Mouse (Mus musculus): ENCODE measurements at regions not wholly inside any gene's neighbourhood (a gene's known extent, or its start where the extent isn't known, plus 50 kb on each side); places are given as distances from the start of the nearest gene placed in this dataset.

DNA sequence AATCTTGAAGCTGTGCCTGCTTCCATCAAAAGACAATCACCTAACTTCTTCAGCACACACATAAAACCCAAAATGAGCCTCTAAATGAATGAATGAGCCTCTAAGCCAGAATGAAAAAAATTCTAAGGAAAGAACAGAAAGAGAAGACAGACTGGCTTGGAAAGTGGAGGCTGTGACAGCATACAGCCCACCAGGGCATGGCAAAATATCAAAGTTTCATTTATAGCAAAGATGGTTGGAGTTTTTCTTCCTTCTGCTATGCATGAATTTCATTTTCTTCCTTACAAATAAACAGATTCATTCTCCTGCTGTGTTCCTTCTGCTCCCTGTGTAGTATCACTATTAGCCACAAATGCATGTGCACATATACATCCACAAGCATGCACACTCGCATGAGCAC is 247.7 kb upstream of the Spred2 start:
- no peak overlapping the region for H3K4me2 ChIP-seq
- 96% methylated on average over 1 of the region's 1 CpGs for WGBS
- no peaks in the 10 kb centered on the region for H3K36me3 ChIP-seq (ENCODE audit: poor library complexity, severe bottlenecking)
- no peak overlapping the region for H3K9ac ChIP-seq
- no peak overlapping the region for H3K4me3 ChIP-seq
- no peaks in the 10 kb centered on the region for H3K9me3 ChIP-seq (replicated peaks)
- no peaks in the 10 kb centered on the region for H3K27me3 ChIP-seq
- ATAC-seq: peak; percentile 41; the same call in 1 of the 2 replicates
- H3K4me1 ChIP-seq: peaks cover 11% of the 10 kb centered on the region
- no peak overlapping the region for H3K27ac ChIP-seq

DNA sequence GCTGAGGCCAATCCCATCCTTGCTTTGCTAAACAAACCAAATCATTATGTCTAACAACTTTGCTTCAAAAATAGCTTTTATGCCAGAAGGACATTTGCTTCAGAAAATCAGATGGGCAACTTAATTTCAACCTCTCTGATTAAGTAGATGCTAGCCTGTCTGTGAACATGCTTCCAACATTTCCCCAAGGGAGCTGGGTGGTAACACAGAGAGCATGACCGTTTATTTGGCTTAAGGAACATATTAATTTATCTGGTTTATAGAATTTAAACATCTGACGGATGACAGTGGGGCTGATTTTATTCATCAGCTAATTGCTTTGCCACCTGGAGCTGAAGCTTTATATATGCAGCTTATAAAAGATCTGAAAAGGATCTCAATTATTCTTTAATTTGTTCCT is 245.1 kb upstream of the Spred2 start:
- Histone ChIP-seq H3K4me3 (no peak overlapping the region), H3K4me2 (no peak overlapping the region), H3K27me3 (no peaks in the 10 kb centered on the region), H3K4me1 (peaks cover 11% of the 10 kb centered on the region), H3K36me3 (ENCODE audit: poor library complexity, severe bottlenecking) (no peaks in the 10 kb centered on the region), H3K9ac (no peak overlapping the region), H3K9me3 (replicated peaks) (no peaks in the 10 kb centered on the region), H3K27ac (no peak overlapping the region)
- ATAC-seq: no peak
- WGBS: 41% methylated on average over 2 of the region's 2 CpGs

DNA sequence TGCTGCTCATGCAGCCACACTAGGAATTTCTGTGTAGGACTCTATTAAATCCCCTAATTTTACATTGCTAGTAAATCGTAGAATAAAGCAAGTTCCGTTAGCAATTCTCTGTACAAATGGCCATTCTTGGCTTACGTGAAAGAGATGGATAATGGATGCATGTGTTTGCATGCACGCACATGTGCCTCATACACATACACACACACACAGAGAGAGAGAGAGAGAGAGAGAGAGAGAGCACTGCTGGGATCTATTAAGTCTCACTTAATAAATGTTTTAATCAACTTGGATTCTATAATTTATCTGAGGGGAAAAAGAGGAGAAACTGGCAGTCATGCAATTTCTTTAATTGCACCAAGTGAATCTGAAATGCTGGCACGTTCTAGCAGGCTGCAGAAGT is 244.5 kb upstream of the Spred2 start:
- Histone ChIP-seq H3K36me3 (ENCODE audit: poor library complexity, severe bottlenecking) (no peaks in the 10 kb centered on the region), H3K9ac (no peak overlapping the region), H3K27ac (no peak overlapping the region), H3K4me3 (no peak overlapping the region), H3K27me3 (no peaks in the 10 kb centered on the region), H3K4me1 (peaks cover 11% of the 10 kb centered on the region), H3K9me3 (replicated peaks) (peaks cover 1% of the 10 kb centered on the region; the same call in 1 of the 2 replicates), H3K4me2 (no peak overlapping the region)
- 66% methylated on average over 5 of the region's 5 CpGs for WGBS
- ATAC-seq: no peak

DNA sequence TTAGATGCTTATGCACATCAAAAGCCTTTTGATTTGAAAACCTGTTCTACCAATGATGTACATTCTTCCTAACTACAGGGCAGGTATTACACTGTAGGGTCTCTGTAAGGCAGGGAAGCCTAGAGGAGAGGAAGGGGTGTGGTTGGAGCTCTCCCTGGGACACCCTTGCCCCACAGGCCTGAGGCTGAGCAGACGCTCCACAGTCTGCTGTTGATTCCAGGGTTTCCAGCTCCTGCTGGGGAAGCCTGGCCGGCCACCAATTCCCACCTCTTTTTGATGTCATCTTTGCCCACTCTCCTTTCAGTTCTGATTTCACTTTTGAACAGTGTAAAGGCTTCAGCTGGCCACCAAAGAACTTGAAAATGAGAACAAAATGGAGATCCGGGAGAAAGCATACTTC is 223.0 kb upstream of the Spred2 start:
- H3K4me2 ChIP-seq: no peak overlapping the region
- ATAC-seq: no peak
- WGBS: 71% methylated on average over 3 of the region's 3 CpGs
- peaks cover 6% of the 10 kb centered on the region; the same call in 1 of the 2 replicates for H3K4me1 ChIP-seq
- H3K9ac ChIP-seq: no peak overlapping the region
- H3K9me3 ChIP-seq (replicated peaks): no peaks in the 10 kb centered on the region
- H3K27ac ChIP-seq: no peak overlapping the region
- H3K27me3 ChIP-seq: no peaks in the 10 kb centered on the region
- H3K36me3 ChIP-seq (ENCODE audit: poor library complexity, severe bottlenecking): no peaks in the 10 kb centered on the region
- H3K4me3 ChIP-seq: no peak overlapping the region

DNA sequence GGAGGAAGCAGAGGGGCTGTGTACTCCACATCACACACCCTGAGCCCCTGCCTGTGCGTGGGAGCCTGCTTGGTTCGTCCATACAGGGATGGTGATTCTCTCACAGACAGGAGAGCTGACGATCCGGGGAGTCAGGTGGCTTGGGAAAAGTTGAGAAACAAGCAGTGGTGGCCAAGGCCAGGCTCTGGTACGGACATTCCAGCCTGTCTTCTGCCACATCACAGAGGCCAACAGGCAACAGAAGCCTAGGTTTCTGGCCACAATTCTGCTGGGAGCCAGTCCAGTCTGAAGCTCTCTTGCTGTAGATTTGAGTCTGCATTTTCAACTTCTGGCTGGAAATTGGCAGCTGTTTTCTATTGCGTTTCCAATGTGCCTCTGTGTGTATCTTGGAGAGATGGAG is 215.4 kb upstream of the Spred2 start:
- no peaks in the 10 kb centered on the region for H3K36me3 ChIP-seq (ENCODE audit: poor library complexity, severe bottlenecking)
- peaks cover 2% of the 10 kb centered on the region; the same call in 1 of the 2 replicates for H3K4me1 ChIP-seq
- H3K9me3 ChIP-seq (replicated peaks): no peaks in the 10 kb centered on the region
- H3K9ac ChIP-seq: no peak overlapping the region
- no peak overlapping the region for H3K27ac ChIP-seq
- no peaks in the 10 kb centered on the region for H3K27me3 ChIP-seq
- H3K4me2 ChIP-seq: no peak overlapping the region
- H3K4me3 ChIP-seq: no peak overlapping the region
- ATAC-seq: no peak
- WGBS: 89% methylated on average over 6 of the region's 6 CpGs

DNA sequence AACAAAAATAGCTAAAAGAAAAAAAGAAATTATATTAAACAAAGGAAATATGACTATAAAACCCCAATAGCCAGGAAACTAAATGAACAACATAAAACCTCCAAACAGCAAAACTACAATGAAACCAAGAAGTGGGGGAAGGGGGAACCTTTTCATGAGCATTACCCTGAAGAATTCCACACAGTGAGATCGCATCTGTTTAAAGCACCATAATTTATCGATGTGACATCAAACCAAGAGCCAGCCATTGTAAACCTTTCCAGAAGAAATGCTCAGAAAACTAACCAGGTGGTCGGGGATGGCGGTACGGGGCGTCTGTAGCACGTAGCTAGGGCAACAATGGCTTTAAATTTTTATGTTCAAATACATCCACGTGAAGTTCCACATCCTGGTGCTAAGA is 214.8 kb upstream of the Spred2 start:
- WGBS: 93% methylated on average over 8 of the region's 8 CpGs

DNA sequence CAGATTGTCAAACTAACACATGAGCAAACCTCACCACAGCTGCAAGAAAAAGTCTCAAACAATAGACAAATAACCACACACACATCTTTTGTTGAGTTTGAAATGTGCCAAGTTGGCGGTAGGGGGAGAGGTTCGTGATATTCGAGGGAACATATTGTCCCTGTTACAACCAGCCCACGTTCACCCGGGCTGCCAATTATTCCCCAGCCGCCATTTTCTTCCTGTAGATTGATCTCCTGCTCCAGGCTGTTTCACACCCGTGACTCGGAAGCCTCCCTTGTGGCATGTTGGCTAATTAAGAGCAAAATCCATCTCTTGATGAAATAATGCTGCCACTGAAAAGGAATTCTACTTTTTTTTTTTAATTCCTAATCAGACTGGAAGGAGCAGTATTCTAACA is 211.1 kb upstream of the Spred2 start:
- peak overlapping the region; percentile 48; the same call in 1 of the 2 replicates for H3K4me2 ChIP-seq
- H3K9ac ChIP-seq: no peak overlapping the region
- H3K27me3 ChIP-seq: no peaks in the 10 kb centered on the region
- no peak overlapping the region for H3K27ac ChIP-seq
- H3K36me3 ChIP-seq (ENCODE audit: poor library complexity, severe bottlenecking): no peaks in the 10 kb centered on the region
- peak; percentile 76 for ATAC-seq
- H3K9me3 ChIP-seq (replicated peaks): no peaks in the 10 kb centered on the region
- H3K4me1 ChIP-seq: peaks cover 4% of the 10 kb centered on the region; the same call in 1 of the 2 replicates
- H3K4me3 ChIP-seq: 0 out of 2 replicates have a peak overlapping the region, but pooled peaks have one; percentile 12
- WGBS: 37% methylated on average over 8 of the region's 8 CpGs

More for the DNA sequence above, 214.8 kb upstream of the Spred2 start:
- Histone ChIP-seq H3K27me3 (no peaks in the 10 kb centered on the region), H3K4me1 (peaks cover 4% of the 10 kb centered on the region; the same call in 1 of the 2 replicates), H3K27ac (no peak overlapping the region), H3K9me3 (replicated peaks) (no peaks in the 10 kb centered on the region), H3K9ac (no peak overlapping the region), H3K4me2 (no peak overlapping the region), H3K4me3 (no peak overlapping the region), H3K36me3 (ENCODE audit: poor library complexity, severe bottlenecking) (no peaks in the 10 kb centered on the region)
- no peak for ATAC-seq

DNA sequence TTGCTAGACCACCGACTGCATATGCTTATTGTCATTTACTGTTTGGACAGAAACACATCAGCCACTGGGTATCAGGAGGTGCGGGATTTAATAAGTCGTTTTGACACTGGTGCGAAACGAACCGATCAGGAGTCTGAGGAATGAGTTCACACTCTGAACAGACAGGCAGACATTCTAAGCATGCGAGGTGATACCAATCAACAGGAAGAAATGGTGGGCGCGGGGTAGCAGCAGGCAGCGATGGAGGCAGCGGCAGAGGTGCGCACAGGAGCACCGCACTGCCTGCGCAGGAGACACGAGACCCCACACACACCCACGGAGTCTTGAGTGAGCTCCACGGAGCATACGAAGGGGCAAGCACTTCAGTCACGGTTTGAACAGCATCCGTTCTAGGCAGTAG is 210.6 kb upstream of the Spred2 start:
- WGBS: 53% methylated on average over 20 of the region's 20 CpGs
- peak overlapping the region; percentile 25; the same call in 1 of the 2 replicates for H3K27ac ChIP-seq
- H3K9ac ChIP-seq: no peak overlapping the region

DNA sequence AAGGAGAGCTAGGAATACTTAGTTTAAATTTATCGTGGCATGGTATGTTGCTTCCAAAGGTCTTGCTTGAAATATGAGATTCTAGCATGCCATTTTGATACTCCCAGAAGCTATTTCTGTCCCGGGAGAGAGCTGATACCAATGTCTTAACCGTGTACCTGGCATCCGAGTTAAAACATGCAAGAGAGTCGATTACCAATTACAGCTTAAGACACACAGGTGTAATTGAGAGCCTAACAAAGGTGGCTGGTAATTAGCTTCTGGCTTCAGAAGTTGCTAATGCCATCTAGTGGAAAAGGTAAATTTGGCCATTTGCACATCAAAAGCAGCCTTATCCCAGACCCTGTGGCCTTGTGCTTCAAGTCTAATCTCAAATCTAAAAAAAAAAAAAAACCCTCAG is 210.0 kb upstream of the Spred2 start:
- Histone ChIP-seq H3K27ac (no peak overlapping the region), H3K36me3 (ENCODE audit: poor library complexity, severe bottlenecking) (no peaks in the 10 kb centered on the region), H3K9me3 (replicated peaks) (no peaks in the 10 kb centered on the region), H3K4me2 (peak overlapping the region; percentile 48), H3K4me3 (no peak overlapping the region), H3K4me1 (peaks cover 4% of the 10 kb centered on the region; the same call in 1 of the 2 replicates), H3K9ac (no peak overlapping the region), H3K27me3 (no peaks in the 10 kb centered on the region)
- 40% methylated on average over 5 of the region's 5 CpGs for WGBS
- ATAC-seq: no peak

More for the DNA sequence above, 210.6 kb upstream of the Spred2 start:
- Histone ChIP-seq H3K4me1 (peaks cover 4% of the 10 kb centered on the region; the same call in 1 of the 2 replicates), H3K9me3 (replicated peaks) (no peaks in the 10 kb centered on the region), H3K4me2 (peak overlapping the region; percentile 48), H3K4me3 (0 out of 2 replicates have a peak overlapping the region, but pooled peaks have one; percentile 12), H3K36me3 (ENCODE audit: poor library complexity, severe bottlenecking) (no peaks in the 10 kb centered on the region), H3K27me3 (no peaks in the 10 kb centered on the region)
- peak; percentile 78 for ATAC-seq

DNA sequence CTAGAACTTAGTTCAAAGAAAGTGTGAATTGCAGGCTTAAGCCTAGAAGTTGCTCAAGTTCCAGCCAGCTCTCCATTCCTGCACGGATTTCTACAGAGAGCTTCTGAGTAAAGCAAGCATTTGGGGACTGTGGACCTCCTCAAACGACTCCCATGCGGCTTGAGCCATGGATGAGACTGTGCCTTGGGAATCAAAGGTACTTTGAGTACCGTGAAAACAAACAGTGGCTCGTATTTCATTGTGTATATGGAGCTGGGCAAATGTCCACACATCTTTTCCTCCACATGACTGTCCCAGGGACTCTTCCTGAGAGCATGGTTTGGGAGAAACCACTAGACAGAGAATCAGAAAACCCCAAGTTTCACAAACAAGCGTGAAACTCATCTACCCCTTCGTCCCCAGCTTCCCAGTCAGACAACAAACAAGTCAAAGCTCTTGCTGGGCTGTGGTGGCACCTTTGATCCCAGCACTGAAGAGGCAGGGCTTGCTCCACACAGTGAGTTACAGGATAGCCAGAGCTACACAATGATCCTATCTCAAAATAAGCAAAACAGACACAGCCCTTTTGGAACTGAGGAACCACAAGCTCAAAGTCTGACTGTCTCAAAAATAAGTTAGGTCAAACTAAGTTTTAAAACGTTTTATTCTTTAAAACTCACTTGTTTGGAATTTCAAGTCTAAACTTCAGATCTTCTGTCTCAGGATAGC is 209.1 kb upstream of the Spred2 start:
- 53% methylated on average over 8 of the region's 8 CpGs for WGBS
- H3K9ac ChIP-seq: no peak overlapping the region
- H3K4me3 ChIP-seq: no peak overlapping the region
- H3K27ac ChIP-seq: no peak overlapping the region
- H3K9me3 ChIP-seq (replicated peaks): no peaks in the 10 kb centered on the region
- ATAC-seq: no peak
- H3K4me1 ChIP-seq: peaks cover 4% of the 10 kb centered on the region; the same call in 1 of the 2 replicates
- H3K36me3 ChIP-seq (ENCODE audit: poor library complexity, severe bottlenecking): no peaks in the 10 kb centered on the region
- H3K27me3 ChIP-seq: no peaks in the 10 kb centered on the region
- no peak overlapping the region for H3K4me2 ChIP-seq

DNA sequence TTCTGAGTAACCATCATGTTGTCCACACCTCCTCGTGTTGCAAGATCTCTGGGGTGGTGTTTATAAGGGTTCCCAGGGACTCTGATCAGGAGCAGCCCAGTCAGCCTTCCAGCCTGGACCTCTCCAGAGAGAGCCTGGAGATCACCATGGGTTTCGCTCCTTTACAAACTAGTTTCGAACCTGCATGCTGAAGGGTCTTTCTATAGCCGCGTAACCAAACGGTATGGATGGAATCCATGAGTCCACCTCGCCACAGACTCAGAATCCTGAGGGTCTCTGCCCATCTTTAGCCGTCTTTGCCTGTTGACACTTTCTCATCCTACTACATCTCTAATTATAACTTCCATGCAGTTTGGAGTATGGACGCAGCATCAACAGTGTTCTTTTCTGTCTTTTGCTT is 206.0 kb upstream of the Spred2 start:
- no peak for ATAC-seq
- H3K4me3 ChIP-seq: no peak overlapping the region
- no peak overlapping the region for H3K4me2 ChIP-seq
- no peak overlapping the region for H3K9ac ChIP-seq
- H3K27me3 ChIP-seq: no peaks in the 10 kb centered on the region
- no peak overlapping the region for H3K27ac ChIP-seq
- 95% methylated on average over 9 of the region's 9 CpGs for WGBS
- H3K4me1 ChIP-seq: peaks cover 4% of the 10 kb centered on the region; the same call in 1 of the 2 replicates
- H3K36me3 ChIP-seq (ENCODE audit: poor library complexity, severe bottlenecking): no peaks in the 10 kb centered on the region
- H3K9me3 ChIP-seq (replicated peaks): no peaks in the 10 kb centered on the region

DNA sequence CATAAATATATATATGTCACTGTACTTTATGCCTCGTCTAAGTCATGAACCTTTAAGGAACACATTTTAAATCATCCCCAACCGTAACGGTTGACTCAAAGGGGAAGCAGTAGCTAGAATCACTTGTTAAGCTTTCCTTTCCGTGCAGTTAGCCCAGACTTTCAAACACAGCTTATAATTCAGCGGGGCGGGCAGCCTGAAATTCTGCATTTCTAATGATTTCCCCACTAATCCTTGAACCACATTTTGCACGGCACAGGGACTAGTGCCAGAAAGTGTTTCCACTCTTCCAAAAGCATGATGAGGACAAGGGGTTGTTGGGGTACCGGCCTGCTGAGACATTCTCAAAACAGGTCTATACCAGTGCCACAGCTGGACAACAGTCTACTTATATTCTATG is 195.1 kb upstream of the Spred2 start:
- Histone ChIP-seq H3K36me3 (ENCODE audit: poor library complexity, severe bottlenecking) (no peaks in the 10 kb centered on the region), H3K4me1 (no peaks in the 10 kb centered on the region), H3K4me3 (no peak overlapping the region), H3K4me2 (no peak overlapping the region), H3K9ac (no peak overlapping the region), H3K9me3 (replicated peaks) (no peaks in the 10 kb centered on the region), H3K27ac (no peak overlapping the region), H3K27me3 (no peaks in the 10 kb centered on the region)
- WGBS: 93% methylated on average over 8 of the region's 8 CpGs
- no peak for ATAC-seq

DNA sequence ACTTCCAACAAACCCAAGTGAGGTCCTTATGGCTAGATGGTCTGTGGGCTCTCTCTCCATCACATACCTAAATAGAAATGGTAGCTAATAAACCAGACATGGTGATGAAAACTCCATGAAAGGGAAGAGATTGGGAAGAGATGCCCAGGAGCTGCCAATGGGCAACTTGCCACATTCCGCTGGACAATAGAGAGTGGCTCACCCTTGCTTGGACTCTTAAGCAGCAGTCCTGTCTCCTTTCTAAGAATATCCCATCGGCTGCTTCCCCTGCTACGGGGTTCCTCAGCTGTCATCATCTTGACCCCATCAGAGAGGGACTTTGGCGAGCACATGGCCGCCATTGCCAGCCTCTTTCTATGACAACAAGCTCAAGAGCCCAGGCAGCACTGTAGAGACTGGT is 193.4 kb upstream of the Spred2 start:
- WGBS: 96% methylated on average over 5 of the region's 5 CpGs
- Histone ChIP-seq H3K4me3 (no peak overlapping the region), H3K36me3 (ENCODE audit: poor library complexity, severe bottlenecking) (no peaks in the 10 kb centered on the region), H3K4me2 (no peak overlapping the region), H3K9ac (no peak overlapping the region), H3K4me1 (no peaks in the 10 kb centered on the region), H3K27me3 (no peaks in the 10 kb centered on the region), H3K9me3 (replicated peaks) (no peaks in the 10 kb centered on the region), H3K27ac (no peak overlapping the region)
- ATAC-seq: no peak
